Mouse (Mus musculus) left cerebral cortex, postnatal 36 days (tissue): ENCODE data around the gene Zer1. TPM values are rescaled to one million over a fixed set of nuclear protein-coding genes. Genes with fewer than 3 reads are reported as not detected.
"Not testable (repeated sequence)": the region's sequence is repeated elsewhere in the genome, so short reads cannot be mapped to it uniquely, and the experiment has no call there.

Experiments
- DNase-seq, 2 experiments: peaks; one replicate each; pipeline ENCODE4 v3.0.0; 2021 to 2022; ENCODE audit warnings: low spot score in 2 of 2, mixed read lengths in 1 of 2
- intact Hi-C: fragments of 180-260 bp; cut with DNase I; formaldehyde crosslinking; loops from one replicate; pipeline ENCODE4 v1.15.1; 2025
- total RNA-seq, 2 experiments: library from RNA; stranded (reverse); gene quantifications; 2 replicates each; pipeline ENCODE4 v1.2.3; 2021

Gene Zer1
- total RNA-seq, 2 experiments from 2014 or later = 154 to 161 TPM

- intact Hi-C loops = no loop called here
- DNase-seq = peak; percentile 37 to 51
Observed at GRCm38 (mm10) chr2:30062249-30063093, 61.9 kb downstream of the Zer1 start.

- intact Hi-C loops = no loop called here
- no peak for DNase-seq
Observed at GRCm38 (mm10) chr2:30061215-30062166, 62.9 kb downstream of the Zer1 start.

GRCm38 (mm10) chr2:30058418-30058817 lies 66.0 kb downstream of the Zer1 start:
- no peak for DNase-seq
- intact Hi-C loops = no loop called here

GRCm38 (mm10) chr2:30057223-30057904 lies 67.0 kb downstream of the Zer1 start, which contains the start of gene Set:
Gene Set (plus strand): TSS chr2:30057378.
- no peak for DNase-seq
- intact Hi-C loops = no loop called here

GRCm38 (mm10) chr2:30056736-30057135 lies 67.6 kb downstream of the Zer1 start:
- intact Hi-C loops = no loop called here
- no peak for DNase-seq

- intact Hi-C loops, DNase-seq: not testable (repeated sequence)
Observed at GRCm38 (mm10) chr2:30055310-30055709, 69.1 kb downstream of the Zer1 start.

- intact Hi-C loops = no loop called here
- DNase-seq = no peak
Observed at GRCm38 (mm10) chr2:30051992-30052761, 72.2 kb downstream of the Zer1 start.

- intact Hi-C loops = no loop called here
- DNase-seq = no peak
Observed at GRCm38 (mm10) chr2:30049831-30050230, 74.6 kb downstream of the Zer1 start.

GRCm38 (mm10) chr2:30048699-30049388 lies 75.5 kb downstream of the Zer1 start, which contains the start of gene Wdr34:
Gene Wdr34 (minus strand): TSS chr2:30048881.
- DNase-seq = peak; percentile 98 to 99
- intact Hi-C loops = loop anchor here (1.0 kb wide), 1 partner anchor 17 kb away; no protein-coding TSS in a partner anchor

GRCm38 (mm10) chr2:30048101-30048501 lies 76.3 kb downstream of the Zer1 start:
- DNase-seq = no peak
- intact Hi-C loops = loop anchor here (1.0 kb wide), 1 partner anchor 18 kb away; no protein-coding TSS in a partner anchor

Other genes starting within 250 kb of the Zer1 start
- gene Odf2, start 235.4 kb downstream of the Zer1 start, total RNA-seq = 100 to 1,000 TPM in 1 of 2 experiments, 10 to 100 TPM in 1; 71.9 to 116 TPM
- 10 to 100 TPM; 42.7 to 49.0 TPM for gene Gle1, start 189.2 kb downstream of the Zer1 start, total RNA-seq
- 100 to 1,000 TPM; 880 to 891 TPM for gene Sptan1, start 159.0 kb downstream of the Zer1 start, total RNA-seq
- 10 to 100 TPM; 38.6 to 40.8 TPM for gene Wdr34, start 75.7 kb downstream of the Zer1 start, total RNA-seq
- 100 to 1,000 TPM; 180 to 185 TPM for gene Set, start 67.2 kb downstream of the Zer1 start, total RNA-seq
- gene Pkn3, start 46.9 kb downstream of the Zer1 start, total RNA-seq = 1 to 10 TPM; 1.1 to 2.9 TPM
- gene Zdhhc12, start 30.9 kb downstream of the Zer1 start, total RNA-seq = 1 to 10 TPM; 7.2 to 8.6 TPM
- 10 to 100 TPM; 48.0 to 63.9 TPM for gene Tbc1d13, start 9.2 kb upstream of the Zer1 start, total RNA-seq
- 10 to 100 TPM; 19.3 to 25.0 TPM for gene Endog, start 46.9 kb upstream of the Zer1 start, total RNA-seq
- gene Spout1, start 53.9 kb upstream of the Zer1 start, total RNA-seq = 10 to 100 TPM; 36.8 to 37.4 TPM
- gene Kyat1, start 81.3 kb upstream of the Zer1 start, total RNA-seq = 10 to 100 TPM; 14.2 to 15.4 TPM
- gene Lrrc8a, start 113.1 kb upstream of the Zer1 start, total RNA-seq = 10 to 100 TPM; 59.6 to 62.3 TPM
- 10 to 100 TPM in 1 of 2 experiments, 1 to 10 TPM in 1; 7.8 to 13.6 TPM for gene Gm28035, start 116.0 kb upstream of the Zer1 start, total RNA-seq
- gene Phyhd1, start 141.6 kb upstream of the Zer1 start, total RNA-seq = 10 to 100 TPM; 13.8 to 26.5 TPM
- gene Gm28038, start 156.5 kb upstream of the Zer1 start, total RNA-seq = not detected
- gene Dolk, start 161.7 kb upstream of the Zer1 start, total RNA-seq = 10 to 100 TPM; 22.3 to 28.8 TPM
- 10 to 100 TPM; 17.7 to 26.0 TPM for gene Nup188, start 161.8 kb upstream of the Zer1 start, total RNA-seq
- 100 to 1,000 TPM; 267 to 316 TPM for gene Sh3glb2, start 234.8 kb upstream of the Zer1 start, total RNA-seq
- 100 to 1,000 TPM; 106 to 124 TPM for gene Miga2, start 239.6 kb upstream of the Zer1 start, total RNA-seq